Mouse (Mus musculus) MEL (cell line): ENCODE measurements around the gene Sik3. TPM values are rescaled to one million over a fixed set of nuclear protein-coding genes. Genes with fewer than 3 reads are reported as not detected.

Source experiments
- DNase-seq: peaks from one replicate; pipeline ENCODE4 v3.0.0; 2011; ENCODE audit warnings: low read depth, low spot score
- H3K27ac ChIP-seq: 2 replicates; pipeline ENCODE4 v1.5.1; 2012; ENCODE audit warnings: low read depth, mild to moderate bottlenecking, control low read depth, low read length, moderate library complexity; ENCODE audit not compliant: control insufficient read depth
- H3K27me3 ChIP-seq, 2 experiments: fragments of 150-350 bp in 1 of 2; sonication (generic) in 1 of 2; 2 replicates each; pipeline ENCODE4 v1.6.1; 2012; ENCODE audit warnings: low read length in 2 of 2, mild to moderate bottlenecking in 2 of 2, improper control_type of control experiment in 1 of 2, moderate library complexity in 1 of 2; ENCODE audit not compliant: insufficient read depth in 2 of 2, control insufficient read depth in 1 of 2
- H3K36me3 ChIP-seq, 2 experiments: 2 replicates each; pipeline ENCODE4 v1.6.1; 2012 to 2014; ENCODE audit warnings: low read length in 2 of 2, improper control_type of control experiment in 1 of 2, inconsistent platforms in 1 of 2, mild to moderate bottlenecking in 1 of 2; ENCODE audit not compliant: insufficient read depth in 2 of 2, control insufficient read depth in 1 of 2
- H3K4me1 ChIP-seq, 2 experiments: fragments of 150-350 bp in 1 of 2; sonication (generic) in 1 of 2; 2 replicates each; pipeline ENCODE4 v1.6.1; 2012; ENCODE audit warnings: low read length in 2 of 2, improper control_type of control experiment in 1 of 2, mild to moderate bottlenecking in 1 of 2; ENCODE audit not compliant: insufficient read depth in 2 of 2, control insufficient read depth in 1 of 2
- H3K4me3 ChIP-seq, 2 experiments: fragments of 150-350 bp in 1 of 2; sonication (generic) in 1 of 2; 2 replicates each; pipeline ENCODE4 v1.5.1; 2012; ENCODE audit warnings: low read depth in 2 of 2, low read length in 2 of 2, mild to moderate bottlenecking in 2 of 2, moderate library complexity in 2 of 2, control low read depth in 1 of 2, improper control_type of control experiment in 1 of 2; ENCODE audit not compliant: control insufficient read depth in 1 of 2, insufficient read depth in 1 of 2
- H3K79me2 ChIP-seq: 2 replicates; pipeline ENCODE4 v1.6.1; 2012; ENCODE audit warnings: mild to moderate bottlenecking, low read length, moderate library complexity; ENCODE audit not compliant: control insufficient read depth, poor library complexity, insufficient read depth
- H3K9ac ChIP-seq: 2 replicates; pipeline ENCODE4 v1.6.1; 2012; ENCODE audit warnings: low read depth, mild to moderate bottlenecking, control low read depth, low read length, moderate library complexity; ENCODE audit not compliant: control insufficient read depth, poor library complexity, severe bottlenecking
- H3K9me3 ChIP-seq: fragments of 150-350 bp; sonication (generic); replicated peaks from 2 replicates; pipeline ENCODE4 v1.6.1; 2012; ENCODE audit warnings: mild to moderate bottlenecking, low read length, improper control_type of control experiment, moderate library complexity; ENCODE audit not compliant: insufficient read depth
- E2F4 ChIP-seq: IDR thresholded peaks from 2 replicates; pipeline ENCODE4 v1.6.1; 2011; ENCODE audit warnings: low read depth, low read length, improper control_type of control experiment, borderline replicate concordance
- EP300 ChIP-seq, 2 experiments: IDR thresholded peaks; 2 replicates each; pipeline ENCODE4 v1.6.1; 2011; ENCODE audit warnings: improper control_type of control experiment in 2 of 2, low read length in 2 of 2, low read depth in 1 of 2, mild to moderate bottlenecking in 1 of 2
- GABPA ChIP-seq: IDR thresholded peaks from 2 replicates; pipeline ENCODE4 v1.6.1; 2012; ENCODE audit warnings: low read depth, mild to moderate bottlenecking, inconsistent platforms, low read length, improper control_type of control experiment, moderate library complexity
- GATA1 ChIP-seq: IDR thresholded peaks from 2 replicates; pipeline ENCODE4 v1.6.1; 2011; ENCODE audit warnings: low read depth, low read length, improper control_type of control experiment
- KAT2A ChIP-seq: conservative IDR thresholded peaks from 2 replicates; pipeline ENCODE4 v1.6.1; 2012; ENCODE audit warnings: low read depth, low read length, improper control_type of control experiment, inconsistent platforms
- MAFK ChIP-seq: IDR thresholded peaks from 2 replicates; pipeline ENCODE4 v1.6.1; 2011; ENCODE audit warnings: low read depth, mild to moderate bottlenecking, low read length, improper control_type of control experiment, borderline replicate concordance
- MXI1 ChIP-seq: IDR thresholded peaks from 2 replicates; pipeline ENCODE4 v1.6.1; 2011; ENCODE audit warnings: mild to moderate bottlenecking, low read depth, low read length, improper control_type of control experiment
- MYC ChIP-seq: IDR thresholded peaks from 2 replicates; pipeline ENCODE4 v1.6.1; 2011; ENCODE audit warnings: low read depth, mild to moderate bottlenecking, low read length, improper control_type of control experiment, moderate library complexity
- POLR2A ChIP-seq, 2 experiments: IDR thresholded peaks; 2 replicates each; pipeline ENCODE4 v1.6.1; 2011 to 2012; ENCODE audit warnings: low read length in 2 of 2, mild to moderate bottlenecking in 2 of 2, control low read depth in 1 of 2, improper control_type of control experiment in 1 of 2, low read depth in 1 of 2, moderate library complexity in 1 of 2; ENCODE audit not compliant: control insufficient read depth in 1 of 2, insufficient read depth in 1 of 2, poor library complexity in 1 of 2
- POLR2AphosphoS2 ChIP-seq: IDR thresholded peaks from 2 replicates; pipeline ENCODE4 v1.6.1; 2011; ENCODE audit warnings: low read length, improper control_type of control experiment
- POLR2AphosphoS5 ChIP-seq: IDR thresholded peaks from 2 replicates; pipeline ENCODE4 v1.6.1; 2012; ENCODE audit warnings: low read depth, borderline replicate concordance, mild to moderate bottlenecking, inconsistent platforms, low read length, moderate library complexity, mixed read lengths
- TAL1 ChIP-seq: IDR thresholded peaks from 2 replicates; pipeline ENCODE4 v1.6.1; 2012; ENCODE audit warnings: mild to moderate bottlenecking, inconsistent platforms, low read length, moderate library complexity, mixed read lengths
- USF2 ChIP-seq, 2 experiments: IDR thresholded peaks; 2 replicates each; pipeline ENCODE4 v1.6.1; 2011 to 2012; ENCODE audit warnings: improper control_type of control experiment in 2 of 2, low read length in 2 of 2, borderline replicate concordance in 1 of 2, inconsistent platforms in 1 of 2, low read depth in 1 of 2, mild to moderate bottlenecking in 1 of 2; ENCODE audit not compliant: insufficient read depth in 1 of 2
- ZC3H11A ChIP-seq: IDR thresholded peaks from 2 replicates; pipeline ENCODE4 v1.6.1; 2012; ENCODE audit warnings: low read depth, mild to moderate bottlenecking, inconsistent platforms, low read length, improper control_type of control experiment
- ZKSCAN1 ChIP-seq: IDR thresholded peaks from 2 replicates; pipeline ENCODE4 v1.6.1; 2012; ENCODE audit warnings: low read depth, mild to moderate bottlenecking, inconsistent platforms, low read length, improper control_type of control experiment, moderate library complexity
- ZMIZ1 ChIP-seq: IDR thresholded peaks from 2 replicates; pipeline ENCODE4 v1.6.1; 2012; ENCODE audit warnings: low read depth, mild to moderate bottlenecking, inconsistent platforms, low read length, improper control_type of control experiment, moderate library complexity
- ZNF384 ChIP-seq: IDR thresholded peaks from 2 replicates; pipeline ENCODE4 v1.6.1; 2012; ENCODE audit warnings: low read depth, mild to moderate bottlenecking, inconsistent platforms, low read length, improper control_type of control experiment
- polyA plus RNA-seq, 2 experiments: library from polyadenylated mRNA; stranded (reverse) in 1 of 2; unstranded in 1 of 2; fragments of >175 nt in 1 of 2; fragments of >200 nt in 1 of 2; gene quantifications; 2 replicates each; pipeline versions ENCODE4 v1.2.1 to v1.2.4; 2012; ENCODE audit warnings: low replicate concordance in 2 of 2, low read depth in 1 of 2; ENCODE audit not compliant: insufficient read length in 2 of 2, insufficient read depth in 1 of 2, missing spikeins in 1 of 2
- total RNA-seq: library from RNA; depleted of rRNA; stranded (reverse); fragments of 300-350 nt; gene quantifications from 2 replicates; pipeline ENCODE4 v1.2.3, GENCODE M21; 2012

The Sik3 gene
- total and polyA plus RNA-seq, 3 experiments, result 78.7 to 111 TPM; not detected in 1

DNA sequence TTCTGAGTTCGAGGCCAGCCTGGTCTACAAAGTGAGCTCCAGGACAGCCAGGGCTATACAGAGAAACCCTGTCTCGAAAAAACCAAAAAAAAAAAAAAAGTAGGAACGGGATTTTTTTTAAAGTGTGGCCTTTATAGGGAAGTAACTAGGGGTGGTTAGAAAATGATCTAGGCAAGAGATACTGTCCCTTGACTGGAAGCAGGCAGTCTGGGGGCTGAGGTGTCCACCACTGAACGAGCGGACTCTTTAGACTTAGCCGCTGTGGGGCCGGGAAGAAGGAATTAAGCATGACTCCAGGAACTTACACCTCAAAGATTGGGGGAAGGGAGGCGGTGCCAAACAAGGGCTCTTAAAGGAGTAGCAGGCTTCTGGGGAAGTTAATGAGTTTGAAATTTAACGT lies 205.6 kb downstream of the Sik3 start:
- no peaks in the 10 kb centered on the region for H3K27me3 ChIP-seq
- peaks cover 3 to 49% of the 10 kb centered on the region in 2 experiments for H3K36me3 ChIP-seq
- H3K79me2 ChIP-seq, result no peaks in the 10 kb centered on the region
- H3K27ac ChIP-seq, result peak overlapping the region; percentile 99
- H3K4me1 ChIP-seq, result peaks cover 38 to 54% of the 10 kb centered on the region in 2 experiments
- TF ChIP-seq TAL1 (no peak), ZC3H11A (no peak), ZMIZ1 (no peak), MYC (0 out of 2 replicates have a peak, but pooled peaks have one; percentile 39), ZNF384 (peak; percentile 94), EP300 (IDR thresholded peaks at IDR 0.05; ENCODE audit: low read depth in 1 of 2, low read length in 2 of 2) (peak in 1 of 2 experiments; percentile 32; a peak in 2 of 4 replicates), GATA1 (peak; percentile 80), POLR2AphosphoS5 (no peak), GABPA (no peak), USF2 (IDR thresholded peaks at IDR 0.05; ENCODE audit: borderline replicate concordance in 1 of 2, insufficient read depth in 1 of 2, low read depth in 1 of 2, low read length in 2 of 2) (no peak), POLR2A (IDR thresholded peaks at IDR 0.05; ENCODE audit: control insufficient read depth in 1 of 2, insufficient read depth in 1 of 2, low read depth in 1 of 2, low read length in 2 of 2, poor library complexity in 1 of 2) (no peak; a peak in 1 of 4 replicates), ZKSCAN1 (no peak), KAT2A (no peak)
- H3K9ac ChIP-seq, result peak overlapping the region; percentile 51
- H3K4me3 ChIP-seq, result no peak overlapping the region
- peak; percentile 76 for DNase-seq
- no peaks in the 10 kb centered on the region for H3K9me3 ChIP-seq

DNA sequence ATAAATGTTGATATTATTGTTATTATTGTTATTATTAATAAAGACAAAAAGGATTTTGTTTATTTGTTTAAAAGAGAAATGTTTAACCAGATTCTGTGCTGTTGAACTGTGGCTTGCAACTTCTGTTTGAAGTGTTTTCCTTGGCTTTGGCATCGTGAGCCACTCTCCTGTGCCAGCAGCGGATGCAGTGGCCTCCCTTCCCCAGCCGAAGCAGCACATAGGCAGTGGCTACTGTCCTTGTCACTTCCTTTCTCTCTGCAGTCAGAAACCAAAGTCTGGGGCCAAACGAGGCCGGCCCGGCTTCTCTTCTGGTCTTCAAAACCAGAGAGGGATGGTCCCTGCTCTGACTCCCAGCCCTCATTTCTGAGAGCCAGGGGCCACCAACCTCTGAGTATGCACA lies 210.5 kb downstream of the Sik3 start:
- H3K27me3 ChIP-seq, result no peaks in the 10 kb centered on the region
- no peak overlapping the region for H3K4me3 ChIP-seq
- H3K27ac ChIP-seq, result no peak overlapping the region
- H3K9me3 ChIP-seq, result no peaks in the 10 kb centered on the region
- DNase-seq, result no peak
- peaks cover 3 to 31% of the 10 kb centered on the region in 2 experiments for H3K36me3 ChIP-seq
- no peak overlapping the region for H3K9ac ChIP-seq
- no peak for TF ChIP-seq MAFK
- TF ChIP-seq MXI1, result no peak
- TF ChIP-seq E2F4, result no peak
- TF ChIP-seq KAT2A, result no peak
- TF ChIP-seq MYC, result no peak
- no peak for TF ChIP-seq POLR2AphosphoS2
- H3K79me2 ChIP-seq, result no peaks in the 10 kb centered on the region
- H3K4me1 ChIP-seq, result peaks cover 15 to 32% of the 10 kb centered on the region in 2 experiments
